Mouse (Mus musculus) neural tube, embryonic 14.5 days (tissue): ENCODE measurements at regions not wholly inside any gene's neighbourhood (a gene's known extent, or its start where the extent isn't known, plus 50 kb on each side); places are given as distances from the start of the nearest gene placed in this dataset.
"Not testable (repeated sequence)": the region's sequence is repeated elsewhere in the genome, so short reads cannot be mapped to it uniquely, and the experiment has no call there.

ENCODE experiments used
- ATAC-seq: fragments of 200-750 bp; cut with Nextera tagmentation; 2 replicates; pipeline ENCODE4 v1.8.0; 2017; ENCODE audit warnings: low read depth, mild to moderate bottlenecking, moderate TSS enrichment, moderate library complexity
- H3K27ac ChIP-seq: fragments of 300-500 bp; sonication (generic); 2 replicates; pipeline ENCODE4 v1.5.1; 2014; ENCODE audit warnings: low read depth, mild to moderate bottlenecking, control low read depth, low read length, moderate library complexity, mixed read lengths
- H3K27me3 ChIP-seq: fragments of 300-500 bp; sonication (generic); 2 replicates; pipeline ENCODE4 v1.6.1; 2014; ENCODE audit warnings: low read length; ENCODE audit not compliant: control insufficient read depth, insufficient read depth
- H3K36me3 ChIP-seq: fragments of 300-500 bp; sonication (generic); 2 replicates; pipeline ENCODE4 v1.6.1; 2014; ENCODE audit warnings: low read length, mixed read lengths; ENCODE audit not compliant: control insufficient read depth, insufficient read depth
- H3K4me1 ChIP-seq: fragments of 300-500 bp; sonication (generic); 2 replicates; pipeline ENCODE4 v1.6.1; 2014; ENCODE audit warnings: low read length; ENCODE audit not compliant: control insufficient read depth, insufficient read depth
- H3K4me2 ChIP-seq: fragments of 300-500 bp; sonication (generic); 2 replicates; pipeline ENCODE4 v1.6.1; 2014; ENCODE audit warnings: mild to moderate bottlenecking, low read depth, low read length, control low read depth
- H3K4me3 ChIP-seq: fragments of 300-500 bp; sonication (generic); 2 replicates; pipeline ENCODE4 v1.5.1; 2014; ENCODE audit warnings: low read depth, low read length, control low read depth, mixed read lengths
- H3K9ac ChIP-seq: fragments of 300-500 bp; sonication (generic); replicated peaks from 2 replicates; pipeline ENCODE4 v1.6.1; 2014; ENCODE audit warnings: low read depth, mild to moderate bottlenecking, control low read depth, low read length, mixed read lengths
- H3K9me3 ChIP-seq: fragments of 300-500 bp; sonication (generic); 2 replicates; pipeline ENCODE4 v1.6.1; 2016; ENCODE audit warnings: low read length; ENCODE audit not compliant: control insufficient read depth
- WGBS: fragments of 180-500 bp; shearing (Covaris S2); extraction: QIAGEN DNeasy Blood & Tissue Kit; methylation state at CpG from one replicate; pipeline ENCODE4 v1.1.7; 2014; 5-methylcytosine and 5-hydroxymethylcytosine counted together

GRCm38 (mm10) chr14:48583516-48583915 lies 90.1 kb downstream of the Otx2 start:
- Histone ChIP-seq H3K4me2 (no peak overlapping the region), H3K4me1 (no peaks in the 10 kb centered on the region), H3K9me3 (no peaks in the 10 kb centered on the region), H3K4me3 (no peak overlapping the region), H3K27ac (no peak overlapping the region), H3K27me3 (no peaks in the 10 kb centered on the region), H3K9ac (no peak overlapping the region), H3K36me3 (no peaks in the 10 kb centered on the region)
- 76% methylated on average over 3 of the region's 3 CpGs for WGBS
- no peak for ATAC-seq

GRCm38 (mm10) chr14:48582080-48582479 lies 91.5 kb downstream of the Otx2 start:
- Histone ChIP-seq H3K9ac (no peak overlapping the region), H3K4me3 (no peak overlapping the region), H3K27me3 (no peaks in the 10 kb centered on the region), H3K9me3 (no peaks in the 10 kb centered on the region), H3K27ac (no peak overlapping the region), H3K4me2 (no peak overlapping the region), H3K36me3 (no peaks in the 10 kb centered on the region), H3K4me1 (no peaks in the 10 kb centered on the region)
- 78% methylated on average over 1 of the region's 1 CpGs for WGBS
- ATAC-seq: no peak

- H3K4me3 ChIP-seq, H3K27me3 ChIP-seq, H3K4me1 ChIP-seq, ATAC-seq, H3K27ac ChIP-seq, H3K9ac ChIP-seq, H3K9me3 ChIP-seq, H3K36me3 ChIP-seq, H3K4me2 ChIP-seq: not testable (repeated sequence)
- WGBS: 18% methylated on average over 2 of the region's 2 CpGs
These were observed 92.3 kb downstream of the Otx2 start for GRCm38 (mm10) chr14:48581308-48581707.

- Histone ChIP-seq H3K9me3 (no peaks in the 10 kb centered on the region), H3K4me3 (no peak overlapping the region), H3K27me3 (no peaks in the 10 kb centered on the region), H3K4me2 (no peak overlapping the region), H3K9ac (no peak overlapping the region), H3K36me3 (no peaks in the 10 kb centered on the region), H3K4me1 (no peaks in the 10 kb centered on the region), H3K27ac (no peak overlapping the region)
- no peak for ATAC-seq
- 44% methylated on average over 9 of the region's 9 CpGs for WGBS
These were observed 93.2 kb downstream of the Otx2 start for GRCm38 (mm10) chr14:48580396-48580795.

GRCm38 (mm10) chr14:48579985-48580384 lies 93.6 kb downstream of the Otx2 start:
- Histone ChIP-seq H3K4me1 (no peaks in the 10 kb centered on the region), H3K36me3 (no peaks in the 10 kb centered on the region), H3K4me2 (no peak overlapping the region), H3K27ac (no peak overlapping the region), H3K4me3 (no peak overlapping the region), H3K9me3 (no peaks in the 10 kb centered on the region), H3K9ac (no peak overlapping the region), H3K27me3 (no peaks in the 10 kb centered on the region)
- ATAC-seq: no peak
- WGBS: 89% methylated on average over 5 of the region's 5 CpGs
